Mouse (Mus musculus) forebrain, embryonic 11.5 days (tissue): ENCODE results near the gene Tmem52b. TPM values are rescaled to one million over a fixed set of nuclear protein-coding genes. Genes with fewer than 3 reads are reported as not detected.

Source experiments
- ATAC-seq: fragments of 200-750 bp; cut with Nextera tagmentation; replicated peaks from 2 replicates; pipeline ENCODE4 v1.8.0; 2017; ENCODE audit warnings: moderate TSS enrichment; ENCODE audit not compliant: low FRiP score
- DNase-seq: peaks from one replicate; pipeline ENCODE4 v3.0.0-alpha.2; 2017; ENCODE audit warnings: low spot score
- H3K27ac ChIP-seq: fragments of 300-500 bp; sonication (generic); 2 replicates; pipeline ENCODE4 v1.5.1; 2014; ENCODE audit warnings: low read depth, low read length
- H3K27me3 ChIP-seq: fragments of 300-500 bp; sonication (generic); 2 replicates; pipeline ENCODE4 v1.6.1; 2014; ENCODE audit warnings: mild to moderate bottlenecking, low read length, mixed read lengths; ENCODE audit not compliant: control insufficient read depth, insufficient read depth
- H3K36me3 ChIP-seq: fragments of 300-500 bp; sonication (generic); 2 replicates; pipeline ENCODE4 v1.6.1; 2014; ENCODE audit warnings: mild to moderate bottlenecking, low read length, moderate library complexity, mixed read lengths; ENCODE audit not compliant: control insufficient read depth, insufficient read depth
- H3K4me1 ChIP-seq: fragments of 300-500 bp; sonication (generic); replicated peaks from 2 replicates; pipeline ENCODE4 v1.6.1; 2014; ENCODE audit warnings: low read length, mixed read lengths; ENCODE audit not compliant: control insufficient read depth, insufficient read depth
- H3K4me2 ChIP-seq: fragments of 300-500 bp; sonication (generic); 2 replicates; pipeline ENCODE4 v1.6.1; 2014; ENCODE audit warnings: low read depth, mild to moderate bottlenecking, low read length, moderate library complexity, mixed read lengths; ENCODE audit not compliant: severe bottlenecking
- H3K4me3 ChIP-seq: fragments of 300-500 bp; sonication (generic); 2 replicates; pipeline ENCODE4 v1.5.1; 2014; ENCODE audit warnings: low read depth, low read length
- H3K9ac ChIP-seq: fragments of 300-500 bp; sonication (generic); 2 replicates; pipeline ENCODE4 v1.6.1; 2014; ENCODE audit warnings: low read length
- H3K9me3 ChIP-seq: fragments of 300-500 bp; sonication (generic); 2 replicates; pipeline ENCODE4 v1.6.1; 2016; ENCODE audit warnings: low read length, mixed read lengths; ENCODE audit not compliant: control insufficient read depth
- WGBS: fragments of 180-500 bp; shearing (Covaris S2); extraction: QIAGEN DNeasy Blood & Tissue Kit; methylation state at CpG from one replicate; pipeline ENCODE4 v1.1.7; 2014; 5-methylcytosine and 5-hydroxymethylcytosine counted together
- polyA plus RNA-seq: library from polyadenylated mRNA; unstranded; fragments of >200 nt; fragmentation: Nextera tagmentation; extraction: Ambion mirVana; gene quantifications from 2 replicates; pipeline ENCODE4 v1.2.1, GENCODE M21; 2014

The Tmem52b gene
- polyA plus RNA-seq, 1 experiment from 2014 or later = not detected

DNA sequence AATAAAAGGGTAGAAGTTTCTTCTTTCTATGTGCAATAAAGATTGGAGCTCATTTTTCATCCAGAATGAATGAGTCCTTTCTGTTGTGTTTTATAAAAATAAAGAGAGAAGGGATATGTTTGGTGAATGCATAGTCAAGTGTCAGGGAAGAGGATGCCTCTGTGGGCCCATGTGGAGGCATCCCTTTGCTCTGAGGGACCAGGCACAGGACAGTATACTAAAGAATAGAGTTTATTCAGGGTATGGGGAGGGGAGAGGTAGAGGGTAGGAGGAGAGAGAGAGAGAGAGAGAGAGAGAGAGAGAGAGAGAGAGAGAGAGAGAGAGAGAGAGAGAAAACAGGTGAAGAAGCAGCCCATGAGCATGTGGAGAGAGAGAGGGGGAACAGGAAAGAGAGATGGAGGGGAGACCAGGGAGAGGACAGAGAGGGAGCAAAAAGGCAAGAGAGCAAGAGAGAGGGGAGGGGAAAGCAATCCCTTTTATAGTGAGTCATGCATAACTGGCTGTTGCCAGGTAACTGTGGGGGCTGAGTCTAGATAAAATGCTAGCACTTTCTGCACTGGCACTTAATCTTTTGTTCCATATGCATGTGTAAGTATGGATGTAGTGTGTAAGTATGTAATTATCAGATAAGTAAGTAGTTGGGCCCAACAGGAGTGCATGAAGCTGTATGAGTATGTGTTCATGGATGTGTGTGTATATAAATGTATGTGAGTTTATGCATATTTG is 45.1 kb downstream of the Tmem52b start:
- H3K27ac ChIP-seq = no peak overlapping the region
- ATAC-seq (peak; percentile 71), DNase-seq (no peak)
- H3K4me3 ChIP-seq = no peak overlapping the region
- no peaks in the 10 kb centered on the region for H3K36me3 ChIP-seq
- H3K9ac ChIP-seq = no peak overlapping the region
- H3K4me1 ChIP-seq = no peaks in the 10 kb centered on the region
- H3K27me3 ChIP-seq = no peaks in the 10 kb centered on the region
- no peaks in the 10 kb centered on the region for H3K9me3 ChIP-seq
- no peak overlapping the region for H3K4me2 ChIP-seq

DNA sequence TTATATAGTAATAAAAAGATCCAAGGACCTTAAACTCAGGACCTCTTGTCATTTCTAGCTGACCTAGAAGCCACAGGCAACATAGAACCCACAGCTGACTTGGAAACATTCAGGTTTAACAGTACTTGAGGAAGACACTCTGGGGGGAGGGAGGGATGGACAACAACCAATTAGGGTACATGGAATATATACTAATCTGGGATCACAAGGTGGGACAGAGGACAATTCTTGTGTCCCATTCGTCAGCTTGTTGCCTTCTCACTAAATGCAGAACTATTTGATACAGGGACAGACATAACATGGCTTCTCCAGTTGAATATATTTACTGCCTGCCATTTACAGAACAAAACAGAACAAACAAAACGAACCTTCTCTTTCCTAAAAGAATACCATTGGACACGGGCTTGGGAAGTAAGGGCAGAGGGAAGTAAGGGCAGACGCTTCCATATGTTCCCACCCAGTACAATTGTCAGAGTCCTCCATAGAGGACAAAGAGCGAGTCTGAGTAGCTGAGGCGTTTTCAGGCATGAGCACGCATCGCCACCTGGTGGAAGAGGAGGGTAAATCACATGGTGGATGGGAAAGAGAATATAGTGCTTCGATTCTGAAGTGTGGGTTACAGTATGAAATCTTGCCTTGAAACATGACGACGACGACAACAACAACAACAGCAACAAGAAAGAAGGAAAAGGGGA is 46.7 kb downstream of the Tmem52b start:
- no peaks in the 10 kb centered on the region for H3K27me3 ChIP-seq
- no peaks in the 10 kb centered on the region for H3K36me3 ChIP-seq
- no peaks in the 10 kb centered on the region for H3K4me1 ChIP-seq
- no peak overlapping the region for H3K4me2 ChIP-seq
- H3K27ac ChIP-seq = no peak overlapping the region
- ATAC-seq = peak; percentile 88
- H3K9me3 ChIP-seq = no peaks in the 10 kb centered on the region
- 19% methylated on average over 12 of the region's 12 CpGs for WGBS
- H3K9ac ChIP-seq = no peak overlapping the region
- no peak overlapping the region for H3K4me3 ChIP-seq
- peak; percentile 82 for DNase-seq

DNA sequence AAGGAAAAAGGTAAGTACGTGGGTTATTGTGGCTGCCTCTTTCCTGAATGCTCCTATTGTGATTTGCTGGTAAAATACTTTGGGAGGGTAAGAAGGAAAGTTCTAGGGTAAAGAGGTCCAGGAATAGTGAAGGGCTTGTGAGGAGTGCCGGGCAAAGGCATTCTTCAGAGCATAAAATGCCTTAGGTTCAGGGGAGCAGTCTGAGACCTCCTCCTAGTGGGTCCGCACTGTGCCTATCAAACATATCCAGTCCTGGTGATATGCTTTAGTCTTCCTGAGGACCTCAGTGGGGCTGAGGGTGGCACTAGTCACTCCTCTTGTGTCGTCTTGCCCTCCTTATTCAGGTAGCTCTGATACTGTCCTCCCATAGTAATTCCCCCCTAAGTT is 47.3 kb downstream of the Tmem52b start:
- H3K36me3 ChIP-seq = no peaks in the 10 kb centered on the region
- peak; percentile 32 for ATAC-seq
- no peaks in the 10 kb centered on the region for H3K9me3 ChIP-seq
- no peak for DNase-seq
- H3K27ac ChIP-seq = no peak overlapping the region
- H3K9ac ChIP-seq = no peak overlapping the region
- H3K4me2 ChIP-seq = no peak overlapping the region
- 56% methylated on average over 4 of the region's 4 CpGs for WGBS
- H3K27me3 ChIP-seq = no peaks in the 10 kb centered on the region
- H3K4me3 ChIP-seq = no peak overlapping the region
- no peaks in the 10 kb centered on the region for H3K4me1 ChIP-seq

DNA sequence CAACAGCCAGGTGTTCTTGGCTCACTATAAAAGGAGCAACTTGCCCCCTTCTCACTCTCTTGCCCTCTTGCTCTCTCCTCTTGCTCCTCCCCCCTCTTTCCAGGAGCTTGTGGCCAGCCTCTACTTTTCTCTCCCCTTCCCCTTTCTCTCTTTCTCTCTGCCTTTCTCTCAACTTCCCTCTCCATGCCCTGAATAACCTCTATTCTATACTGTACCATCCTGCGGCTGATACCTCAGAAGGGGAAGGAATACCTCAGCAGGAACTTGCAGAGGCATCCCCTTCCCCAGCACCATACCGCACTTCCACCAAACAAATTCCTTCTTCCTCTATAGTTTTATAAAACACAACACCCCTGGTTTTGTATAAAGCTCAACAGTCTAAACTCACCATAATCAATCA is 52.9 kb downstream of the Tmem52b start:
- Histone ChIP-seq H3K4me2 (no peak overlapping the region), H3K9me3 (no peaks in the 10 kb centered on the region), H3K27me3 (no peaks in the 10 kb centered on the region), H3K36me3 (no peaks in the 10 kb centered on the region), H3K9ac (no peak overlapping the region), H3K27ac (no peak overlapping the region), H3K4me3 (no peak overlapping the region), H3K4me1 (no peaks in the 10 kb centered on the region)
- ATAC-seq (no peak), DNase-seq (no peak)
- 82% methylated on average over 2 of the region's 2 CpGs for WGBS

Other genes starting within 250 kb of the Tmem52b start
- gene Cd69, start 237.1 kb upstream of the Tmem52b start, polyA plus RNA-seq = not detected in 2 replicates
- not detected in 2 replicates for gene 4922502D21Rik, start 180.8 kb upstream of the Tmem52b start, polyA plus RNA-seq
- 0.19 and 0.39 TPM in 2 replicates for gene Clec12a, start 169.9 kb upstream of the Tmem52b start, polyA plus RNA-seq
- gene Clec12b, start 126.7 kb upstream of the Tmem52b start, polyA plus RNA-seq = not detected in 2 replicates
- 7.5 and 12.3 TPM in 2 replicates for gene Clec1b, start 115.3 kb upstream of the Tmem52b start, polyA plus RNA-seq
- 0.33 and 0.51 TPM in 2 replicates for gene Clec9a, start 103.7 kb upstream of the Tmem52b start, polyA plus RNA-seq
- 0.65 and 0.75 TPM in 2 replicates for gene Clec1a, start 60.6 kb upstream of the Tmem52b start, polyA plus RNA-seq
- not detected in 2 replicates for gene Olr1, start 5.4 kb upstream of the Tmem52b start, polyA plus RNA-seq
- 21.5 and 22.4 TPM in 2 replicates for gene Gabarapl1, start 20.6 kb downstream of the Tmem52b start, polyA plus RNA-seq
- not detected in 2 replicates for gene Klre1, start 65.3 kb downstream of the Tmem52b start, polyA plus RNA-seq
- not detected in 2 replicates for gene Klrd1, start 79.2 kb downstream of the Tmem52b start, polyA plus RNA-seq
- gene Klrk1, start 111.3 kb downstream of the Tmem52b start, polyA plus RNA-seq = 0.16 and 0.23 TPM in 2 replicates
- gene Klrc3, start 130.8 kb downstream of the Tmem52b start, polyA plus RNA-seq = not detected in 2 replicates
- not detected in 2 replicates for gene Klrc2, start 148.1 kb downstream of the Tmem52b start, polyA plus RNA-seq
- gene Klrc1, start 166.4 kb downstream of the Tmem52b start, polyA plus RNA-seq = not detected in 2 replicates
- gene Klri1, start 204.6 kb downstream of the Tmem52b start, polyA plus RNA-seq = not detected in 2 replicates
- gene Klri2, start 227.9 kb downstream of the Tmem52b start, polyA plus RNA-seq = not detected in 2 replicates